Mouse (Mus musculus): ENCODE measurements around the gene Sorl1.

GRCm38 (mm10) chr9:42087921-42088320 lies 36.2 kb downstream of the Sorl1 start:
- TF ChIP-seq POLR2A (IDR thresholded peaks at IDR 0.05; ENCODE audit: insufficient read length, low read depth) (no peak), CEBPB (IDR thresholded peaks at IDR 0.05; ENCODE audit: insufficient read depth, poor library complexity, severe bottlenecking) (no peak), MAX (IDR thresholded peaks at IDR 0.05; ENCODE audit: low read depth) (no peak), TCF12 (IDR thresholded peaks at IDR 0.05; ENCODE audit: insufficient read depth, poor library complexity, severe bottlenecking) (no peak)

All from myocyte (in vitro differentiated cells).